Mouse (Mus musculus): ENCODE data around the gene Tmtc1. TPM values are rescaled to one million over a fixed set of nuclear protein-coding genes. Genes with fewer than 3 reads are reported as not detected.

The Tmtc1 gene
- polyA plus RNA-seq, 1 experiment, result 5.7 TPM

DNA sequence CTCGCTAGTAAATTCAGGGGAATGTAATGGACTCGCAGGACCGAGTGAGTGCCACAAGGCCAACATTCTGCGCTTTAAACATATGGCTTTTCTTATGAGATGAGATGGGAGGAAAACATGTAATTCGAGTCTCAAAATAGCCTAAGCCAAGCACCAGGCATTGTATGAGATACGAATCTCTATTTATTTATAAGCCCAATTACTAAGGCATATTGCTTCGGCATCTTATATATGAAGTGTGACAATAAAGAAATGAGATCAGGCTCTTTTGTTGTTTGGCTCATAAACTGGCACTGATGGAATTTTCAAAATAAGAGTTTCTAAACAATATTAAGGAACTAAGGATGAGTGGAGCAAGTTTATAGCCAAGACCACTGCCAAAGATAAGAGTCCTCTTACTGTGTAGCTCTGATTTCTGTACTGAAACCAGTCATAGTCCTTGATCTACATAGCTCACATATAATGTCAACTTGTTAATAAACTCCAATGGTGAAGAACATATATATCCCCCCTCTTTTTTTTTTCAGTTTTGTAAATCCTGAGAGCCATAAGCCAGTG lies 84.8 kb downstream of the Tmtc1 start:
- no peaks in the 10 kb centered on the region for H3K4me1 ChIP-seq (ENCODE audit: control insufficient read depth, insufficient read depth, low read length)
- TF ChIP-seq CTCF (IDR thresholded peaks at IDR 0.05; ENCODE audit: borderline replicate concordance, insufficient read depth, low read length) (no peak), POLR2A (IDR thresholded peaks at IDR 0.05; ENCODE audit: low read depth, low read length) (no peak)
- no peak overlapping the region for H3K27ac ChIP-seq (ENCODE audit: insufficient read depth, low read length)
- no peak overlapping the region for H3K4me3 ChIP-seq (ENCODE audit: insufficient read depth, low read length)

- TF ChIP-seq POLR2A (IDR thresholded peaks at IDR 0.05; ENCODE audit: low read depth, low read length) (no peak), CTCF (IDR thresholded peaks at IDR 0.05; ENCODE audit: borderline replicate concordance, insufficient read depth, low read length) (no peak)
- Histone ChIP-seq H3K4me1 (ENCODE audit: control insufficient read depth, insufficient read depth, low read length) (no peaks in the 10 kb centered on the region), H3K27ac (ENCODE audit: insufficient read depth, low read length) (no peak overlapping the region), H3K4me3 (ENCODE audit: insufficient read depth, low read length) (no peak overlapping the region)
Observed at GRCm38 (mm10) chr6:148358580-148359246, 85.5 kb downstream of the Tmtc1 start.

GRCm38 (mm10) chr6:148356141-148356540 lies 88.0 kb downstream of the Tmtc1 start:
- Histone ChIP-seq H3K4me1 (ENCODE audit: control insufficient read depth, insufficient read depth, low read length) (no peaks in the 10 kb centered on the region), H3K27ac (ENCODE audit: insufficient read depth, low read length) (no peak overlapping the region), H3K4me3 (ENCODE audit: insufficient read depth, low read length) (no peak overlapping the region)
- TF ChIP-seq CTCF (IDR thresholded peaks at IDR 0.05; ENCODE audit: borderline replicate concordance, insufficient read depth, low read length), result no peak
- TF ChIP-seq POLR2A (IDR thresholded peaks at IDR 0.05; ENCODE audit: low read depth, low read length), result no peak

GRCm38 (mm10) chr6:148354509-148355474 lies 89.4 kb downstream of the Tmtc1 start:
- Histone ChIP-seq H3K4me1 (ENCODE audit: control insufficient read depth, insufficient read depth, low read length) (no peaks in the 10 kb centered on the region), H3K27ac (ENCODE audit: insufficient read depth, low read length) (no peak overlapping the region), H3K4me3 (ENCODE audit: insufficient read depth, low read length) (peak overlapping the region; percentile 47)
- TF ChIP-seq POLR2A (IDR thresholded peaks at IDR 0.05; ENCODE audit: low read depth, low read length) (peak; percentile 85), CTCF (IDR thresholded peaks at IDR 0.05; ENCODE audit: borderline replicate concordance, insufficient read depth, low read length) (no peak)

DNA sequence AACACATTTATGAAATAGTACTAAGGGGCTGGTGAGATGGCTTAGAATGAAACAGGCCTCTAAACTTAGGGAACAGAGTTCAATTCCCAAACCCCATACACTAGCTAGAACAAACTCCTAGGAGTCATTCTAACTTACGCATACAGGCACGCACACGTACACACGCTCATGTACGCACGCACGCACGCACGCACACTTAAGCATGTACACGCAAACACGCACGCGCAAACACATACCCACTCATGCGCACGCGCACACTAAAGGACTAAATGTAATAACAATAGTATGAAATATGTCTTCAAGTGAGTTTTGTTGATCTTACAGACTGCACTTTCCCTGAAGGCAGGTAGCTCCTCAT lies 90.1 kb downstream of the Tmtc1 start:
- H3K4me3 ChIP-seq (ENCODE audit: insufficient read depth, low read length), result no peak overlapping the region
- H3K27ac ChIP-seq (ENCODE audit: insufficient read depth, low read length), result no peak overlapping the region
- H3K4me1 ChIP-seq (ENCODE audit: control insufficient read depth, insufficient read depth, low read length), result no peaks in the 10 kb centered on the region
- TF ChIP-seq CTCF (IDR thresholded peaks at IDR 0.05; ENCODE audit: borderline replicate concordance, insufficient read depth, low read length), result no peak

GRCm38 (mm10) chr6:148345001-148345400 lies 99.2 kb downstream of the Tmtc1 start:
- Histone ChIP-seq H3K4me3 (ENCODE audit: insufficient read depth, low read length) (no peak overlapping the region), H3K4me1 (ENCODE audit: control insufficient read depth, insufficient read depth, low read length) (no peaks in the 10 kb centered on the region), H3K27ac (ENCODE audit: insufficient read depth, low read length) (no peak overlapping the region)
- TF ChIP-seq POLR2A (IDR thresholded peaks at IDR 0.05; ENCODE audit: low read depth, low read length) (no peak), CTCF (IDR thresholded peaks at IDR 0.05; ENCODE audit: borderline replicate concordance, insufficient read depth, low read length) (no peak)

DNA sequence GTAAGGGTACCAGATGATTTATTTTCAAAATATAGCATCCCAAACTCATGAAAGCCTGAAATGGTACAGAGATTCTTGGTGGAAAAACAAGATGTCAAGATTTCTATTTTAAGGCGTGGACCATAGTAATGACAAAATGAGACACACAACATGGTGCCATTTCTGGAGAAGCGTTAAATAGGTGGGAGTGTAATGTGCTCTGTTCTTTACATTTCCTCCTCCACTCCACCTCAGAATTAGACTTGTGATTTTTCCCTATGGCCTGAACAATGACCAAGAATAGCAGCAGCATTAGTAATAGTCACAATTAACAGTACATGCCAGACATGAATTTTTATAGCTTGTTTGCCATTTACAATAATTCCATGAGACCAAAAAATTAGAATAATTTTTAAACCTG lies 102.0 kb downstream of the Tmtc1 start:
- no peak overlapping the region for H3K27ac ChIP-seq (ENCODE audit: insufficient read depth, low read length)
- TF ChIP-seq POLR2A (IDR thresholded peaks at IDR 0.05; ENCODE audit: low read depth, low read length), result no peak
- TF ChIP-seq CTCF (IDR thresholded peaks at IDR 0.05; ENCODE audit: borderline replicate concordance, insufficient read depth, low read length), result no peak

GRCm38 (mm10) chr6:148341765-148342164 lies 102.4 kb downstream of the Tmtc1 start:
- TF ChIP-seq CTCF (IDR thresholded peaks at IDR 0.05; ENCODE audit: borderline replicate concordance, insufficient read depth, low read length), result no peak
- no peak for TF ChIP-seq POLR2A (IDR thresholded peaks at IDR 0.05; ENCODE audit: low read depth, low read length)
- no peaks in the 10 kb centered on the region for H3K4me1 ChIP-seq (ENCODE audit: control insufficient read depth, insufficient read depth, low read length)
- no peak overlapping the region for H3K27ac ChIP-seq (ENCODE audit: insufficient read depth, low read length)
- no peak overlapping the region for H3K4me3 ChIP-seq (ENCODE audit: insufficient read depth, low read length)

More for the DNA sequence above, 102.0 kb downstream of the Tmtc1 start:
- Histone ChIP-seq H3K4me1 (ENCODE audit: control insufficient read depth, insufficient read depth, low read length) (no peaks in the 10 kb centered on the region), H3K4me3 (ENCODE audit: insufficient read depth, low read length) (no peak overlapping the region)

DNA sequence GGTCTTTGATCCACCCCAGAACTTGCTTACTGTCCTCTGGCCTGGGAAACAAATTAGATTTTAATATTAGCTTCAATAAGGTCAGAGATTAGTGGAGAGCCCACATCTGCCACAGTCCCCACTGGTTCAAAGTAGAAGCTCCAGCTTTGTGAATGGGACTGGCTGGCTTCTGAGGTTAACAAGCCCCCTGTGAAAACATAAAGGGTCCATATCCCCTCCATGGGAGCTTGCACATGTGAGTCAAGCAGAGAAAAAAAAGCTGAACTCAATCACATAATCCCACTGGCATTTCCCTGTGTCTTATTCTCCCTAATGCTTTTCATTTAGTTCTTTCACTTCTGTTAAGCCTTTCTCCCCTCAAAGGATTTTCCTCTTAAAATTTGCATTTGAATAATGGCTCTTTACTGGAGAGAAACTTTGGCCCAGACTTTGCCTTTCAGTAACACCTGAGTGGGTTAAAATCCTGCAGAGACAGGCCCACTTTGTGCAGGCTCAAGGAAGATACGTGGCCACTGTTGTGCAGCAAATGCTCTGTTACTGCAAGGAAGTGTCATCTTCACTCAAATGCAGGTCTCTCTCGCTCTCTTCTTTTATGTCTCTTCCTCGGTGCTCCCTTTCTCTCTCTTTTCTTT lies 105.7 kb downstream of the Tmtc1 start:
- no peak for TF ChIP-seq CTCF (IDR thresholded peaks at IDR 0.05; ENCODE audit: borderline replicate concordance, insufficient read depth, low read length)
- TF ChIP-seq POLR2A (IDR thresholded peaks at IDR 0.05; ENCODE audit: low read depth, low read length), result no peak
- H3K4me3 ChIP-seq (ENCODE audit: insufficient read depth, low read length), result no peak overlapping the region
- no peaks in the 10 kb centered on the region for H3K4me1 ChIP-seq (ENCODE audit: control insufficient read depth, insufficient read depth, low read length)
- H3K27ac ChIP-seq (ENCODE audit: insufficient read depth, low read length), result no peak overlapping the region

Data from embryonic fibroblast, embryonic 13.5 days (primary cell).